Mouse (Mus musculus) kidney, adult 9 months (tissue): ENCODE data around the gene Grip2.
A peak's percentile ranks its signal among the peaks of the same experiment; 100 is the strongest.

Source experiments
- DNase-seq: peaks from one replicate; pipeline ENCODE4 v3.0.0; 2022

Grip2 gene

DNA sequence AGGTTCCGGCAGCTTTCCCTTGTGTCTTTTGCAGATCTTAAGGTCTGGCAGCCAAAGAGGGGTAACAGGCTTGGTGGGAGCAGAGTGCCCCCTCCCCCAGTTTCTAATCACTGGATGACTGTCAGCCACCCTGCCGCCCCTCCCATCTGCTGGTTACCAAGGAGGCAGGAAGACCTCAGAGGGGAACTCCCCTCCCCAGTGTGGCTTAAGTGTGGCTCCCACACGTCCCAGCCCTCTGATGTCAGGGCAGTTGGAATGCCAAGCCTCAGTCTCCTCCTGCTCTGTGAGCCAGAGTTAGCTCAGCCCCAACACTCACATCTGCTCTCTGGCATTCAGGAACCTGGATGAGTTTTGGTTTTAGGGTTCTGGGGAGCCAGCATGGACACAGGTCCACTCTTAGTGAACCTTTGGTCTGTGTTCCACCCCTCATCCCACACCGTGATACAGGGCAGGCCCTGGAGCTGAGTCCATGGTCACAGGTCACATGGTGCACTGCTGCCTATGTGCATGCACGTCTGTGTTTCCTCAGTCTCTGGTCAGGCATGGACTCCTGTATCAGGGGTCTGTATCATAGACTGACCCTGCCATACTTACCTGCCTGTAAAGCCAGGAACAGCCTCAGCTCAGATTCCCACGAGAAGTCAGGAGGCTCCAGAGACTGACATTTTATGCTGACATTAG is 98.0 kb downstream of the Grip2 start:
- DNase-seq = no peak

DNA sequence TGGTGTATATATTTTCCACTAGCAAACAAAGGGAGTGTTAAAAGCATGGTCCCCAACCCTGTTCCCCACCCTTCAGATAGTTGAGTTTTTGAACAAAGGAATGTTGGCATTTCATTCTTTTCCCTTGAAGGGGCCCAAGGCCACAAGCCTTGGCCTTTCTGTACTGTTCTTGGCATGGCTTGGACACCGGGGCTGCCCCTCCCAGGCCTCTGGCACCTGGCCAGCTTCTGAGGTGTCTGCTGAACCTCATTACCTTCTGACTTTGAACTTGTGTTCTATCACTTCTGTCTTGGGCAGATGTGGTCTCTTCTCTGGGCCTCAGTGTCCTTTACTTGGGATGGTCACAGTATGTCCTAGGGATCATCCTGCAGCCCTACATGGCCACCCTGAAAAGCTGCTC is 99.7 kb downstream of the Grip2 start:
- DNase-seq = peak; percentile 85

DNA sequence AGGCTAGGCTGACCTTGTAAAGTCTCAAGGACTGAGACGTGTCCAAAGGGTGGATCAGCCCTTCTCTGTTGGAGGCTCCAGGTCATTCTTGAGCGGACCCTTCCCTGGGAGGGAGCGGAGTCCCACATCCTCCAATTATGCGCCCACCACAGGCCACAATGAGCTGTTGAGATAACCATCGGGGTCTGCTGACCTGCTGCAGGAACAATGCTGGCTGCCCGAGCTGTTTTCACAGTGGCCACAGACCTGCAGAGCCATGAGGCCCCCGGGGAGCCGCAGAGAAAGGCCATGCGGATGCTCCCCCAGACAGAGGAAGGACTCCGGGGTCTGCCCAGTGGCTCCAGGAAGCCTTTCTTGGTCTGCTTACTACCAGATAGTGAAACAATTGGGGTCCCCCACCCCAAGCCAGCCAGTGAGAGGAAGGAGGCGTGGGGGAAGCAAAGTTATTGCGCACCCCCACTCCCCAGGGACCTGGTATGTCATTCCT is 105.8 kb downstream of the Grip2 start:
- DNase-seq = peak; percentile 64

DNA sequence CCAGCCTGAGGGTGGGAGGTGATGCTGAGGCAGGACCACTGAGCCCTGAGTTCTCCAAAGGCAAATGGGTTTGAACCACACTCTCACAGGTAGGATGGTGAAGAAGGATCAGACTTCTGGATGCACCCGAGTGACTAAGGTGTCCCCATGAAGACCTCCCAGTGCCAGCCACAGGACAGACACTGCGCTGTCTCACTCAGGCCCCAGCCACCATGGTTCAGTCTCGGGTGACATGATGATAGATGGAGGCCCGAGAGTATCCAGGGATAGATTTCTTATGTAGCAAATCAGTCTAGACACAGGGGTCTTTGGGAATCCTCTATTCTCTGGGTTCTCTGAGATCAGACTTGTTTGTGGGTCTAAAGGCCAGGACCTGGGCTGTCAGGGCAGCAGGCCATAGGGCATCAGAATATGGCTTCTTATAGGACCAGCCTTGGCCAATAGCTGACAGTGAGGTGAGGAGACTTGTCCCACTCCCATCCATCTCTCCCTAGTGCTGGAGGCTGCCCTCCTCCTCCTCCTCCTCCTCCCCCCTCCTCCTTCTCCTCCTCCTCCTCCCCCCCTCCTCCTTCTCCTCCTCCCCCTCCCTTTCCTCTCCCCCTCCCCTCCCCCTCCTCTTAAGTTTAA is 106.3 kb downstream of the Grip2 start:
- DNase-seq = no peak

DNA sequence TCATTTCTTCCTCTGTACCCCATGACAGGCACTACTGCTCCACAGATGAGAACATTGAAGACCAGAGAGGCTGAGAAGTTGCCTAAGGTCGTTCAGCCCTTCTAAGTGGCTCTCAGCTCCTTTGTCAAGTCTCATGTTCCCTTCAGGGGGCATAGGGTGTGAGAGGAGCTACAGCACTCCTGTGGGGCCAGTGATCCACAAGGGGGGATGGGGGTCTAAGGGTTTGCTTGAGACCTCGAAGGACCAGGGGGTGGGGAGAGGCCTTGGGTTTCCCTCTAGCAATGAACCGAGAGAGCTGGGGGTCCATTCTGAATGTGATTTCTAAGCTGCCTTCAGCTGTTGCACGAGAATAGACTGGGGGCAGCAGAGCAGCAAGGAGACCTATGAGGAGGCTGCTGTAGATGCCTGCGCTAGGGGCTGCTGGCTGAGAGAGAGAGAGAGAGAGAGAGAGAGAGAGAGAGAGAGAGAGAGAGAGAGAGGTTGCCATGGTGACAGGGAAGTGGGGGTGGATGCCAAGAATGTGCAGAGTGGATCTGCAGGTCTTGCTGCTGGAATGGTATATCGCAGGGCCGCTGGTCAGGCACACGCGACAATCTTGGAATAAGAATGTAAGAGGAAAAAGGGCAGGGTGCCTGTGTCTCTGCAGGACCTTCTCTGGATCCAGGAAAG is 107.1 kb downstream of the Grip2 start:
- no peak for DNase-seq

DNA sequence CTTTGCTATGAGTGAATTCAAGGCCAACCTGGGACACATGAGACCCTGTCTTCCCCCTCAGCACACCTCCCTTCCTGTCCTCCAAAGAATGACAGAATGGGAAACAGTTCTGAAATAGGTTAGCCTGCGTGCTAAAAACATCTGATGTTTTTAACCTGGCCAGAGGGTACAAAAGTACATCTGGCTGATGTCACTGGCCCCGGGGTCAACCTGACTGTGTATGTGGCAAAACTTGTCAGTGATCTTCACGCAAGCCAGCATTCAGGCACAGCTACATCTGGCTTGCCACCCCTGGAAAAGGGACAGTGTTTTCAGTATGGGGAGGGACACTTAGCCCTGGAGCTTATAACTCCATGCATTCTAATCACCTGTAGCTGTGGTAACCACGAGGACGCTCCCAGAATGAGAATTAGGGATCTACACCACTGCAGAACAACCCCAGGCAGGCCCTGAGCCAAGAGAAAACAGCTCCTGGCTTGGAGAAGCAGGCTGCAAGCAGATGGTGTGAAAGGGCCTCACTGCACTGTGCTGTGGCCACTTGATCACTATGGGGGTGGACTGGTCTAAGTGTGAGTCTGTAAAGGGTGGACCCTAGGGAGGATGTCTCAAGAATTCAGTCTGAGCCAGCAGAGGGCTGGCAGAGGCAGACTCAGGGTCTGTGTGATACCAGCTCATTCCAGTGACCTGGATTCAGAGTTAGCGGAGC is 107.9 kb downstream of the Grip2 start:
- DNase-seq = peak; percentile 86

DNA sequence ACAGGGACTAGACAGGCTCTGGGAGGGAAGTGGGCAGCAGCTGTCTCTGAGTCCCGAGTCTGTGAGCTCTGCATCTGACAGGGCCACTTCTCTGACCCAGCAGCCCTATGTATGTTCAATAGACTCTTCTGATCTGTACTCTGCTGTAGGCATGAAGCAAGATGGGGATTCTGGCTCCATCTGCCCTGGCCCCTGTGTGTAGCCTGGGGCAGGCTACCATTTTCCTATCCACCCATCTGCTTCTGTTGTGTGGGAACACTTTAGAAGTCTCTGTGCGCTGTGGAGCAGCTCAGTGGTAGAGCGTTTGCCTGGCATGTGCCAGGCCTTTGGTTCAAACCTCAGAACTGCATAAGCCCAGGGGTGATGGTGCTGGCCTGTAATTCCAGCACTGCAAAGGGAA is 108.4 kb downstream of the Grip2 start:
- no peak for DNase-seq

DNA sequence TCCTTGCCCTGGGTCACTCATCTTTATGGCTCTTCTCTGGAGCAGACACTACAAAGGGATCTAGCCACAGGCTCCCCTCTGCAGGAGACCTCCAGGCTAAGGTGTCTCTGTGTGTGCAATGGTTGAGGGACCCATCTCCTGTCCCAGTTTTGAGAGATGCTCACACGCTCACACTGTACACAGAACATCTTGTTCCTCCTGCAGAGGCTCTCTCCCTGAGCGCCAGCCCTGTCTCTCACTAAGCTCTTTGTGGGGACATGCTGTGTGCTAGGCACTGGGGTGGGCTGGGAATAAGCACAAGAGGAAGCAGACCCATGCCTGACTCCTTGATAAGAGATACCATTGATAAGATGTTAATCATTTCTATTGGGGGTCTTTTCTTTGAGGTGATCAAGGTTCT is 109.0 kb downstream of the Grip2 start:
- DNase-seq = no peak

DNA sequence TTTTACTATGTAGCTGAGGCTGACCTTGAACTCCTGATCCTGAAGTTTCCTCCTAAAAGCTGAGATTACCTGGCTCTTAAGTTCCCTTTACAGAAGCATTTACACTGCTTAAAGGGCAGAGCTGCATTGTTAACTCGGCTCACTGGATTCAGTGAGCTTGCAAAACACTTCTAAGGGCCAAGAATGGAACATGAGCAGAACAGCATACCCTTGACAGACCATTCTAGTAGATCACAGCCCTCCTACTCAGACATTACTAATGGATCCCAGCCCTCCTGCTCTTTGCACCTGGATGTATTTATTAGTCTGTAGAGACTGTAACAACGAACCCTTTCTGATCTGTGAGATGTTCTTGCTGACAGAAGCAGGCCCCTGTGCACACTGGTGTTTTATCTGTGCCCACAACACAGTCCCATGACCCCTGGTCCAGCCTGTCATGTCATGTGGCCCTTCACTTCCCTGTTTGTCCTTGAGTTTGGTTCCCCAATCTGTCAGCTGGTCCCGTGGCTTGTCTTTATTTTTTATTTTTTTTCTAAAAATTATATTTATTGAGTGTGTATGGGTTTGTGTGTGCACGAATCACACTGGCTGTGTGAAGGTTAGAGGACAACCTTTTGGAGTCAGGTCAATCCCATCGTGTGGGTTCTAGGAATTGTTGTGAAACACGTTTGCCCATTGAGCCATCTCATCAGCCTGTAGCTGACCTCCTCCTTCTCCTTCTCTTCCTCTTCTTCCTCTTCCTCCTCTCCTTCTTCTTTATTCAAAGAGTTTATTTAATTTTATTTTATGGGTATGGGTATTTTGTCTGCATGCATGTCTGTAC is 110.9 kb downstream of the Grip2 start:
- no peak for DNase-seq

DNA sequence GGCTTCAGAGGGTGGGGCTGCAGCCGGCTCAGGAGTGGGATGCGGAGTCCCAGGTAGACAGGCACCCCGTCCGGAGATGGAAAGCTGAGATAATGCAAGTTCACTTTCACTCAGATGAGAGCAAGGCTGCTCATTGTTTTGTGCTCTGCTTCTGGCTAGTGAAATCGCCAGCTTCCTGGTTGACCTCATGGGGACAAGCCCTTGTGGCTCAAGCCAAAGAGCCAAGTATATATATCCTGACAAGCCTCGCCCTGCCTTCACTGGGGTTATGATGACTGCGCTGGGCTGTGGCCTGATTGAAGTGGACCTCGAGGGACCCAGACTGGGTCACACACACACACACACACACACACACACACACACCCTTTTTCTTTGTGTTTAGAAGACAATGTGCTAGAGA is 112.0 kb downstream of the Grip2 start:
- no peak for DNase-seq

DNA sequence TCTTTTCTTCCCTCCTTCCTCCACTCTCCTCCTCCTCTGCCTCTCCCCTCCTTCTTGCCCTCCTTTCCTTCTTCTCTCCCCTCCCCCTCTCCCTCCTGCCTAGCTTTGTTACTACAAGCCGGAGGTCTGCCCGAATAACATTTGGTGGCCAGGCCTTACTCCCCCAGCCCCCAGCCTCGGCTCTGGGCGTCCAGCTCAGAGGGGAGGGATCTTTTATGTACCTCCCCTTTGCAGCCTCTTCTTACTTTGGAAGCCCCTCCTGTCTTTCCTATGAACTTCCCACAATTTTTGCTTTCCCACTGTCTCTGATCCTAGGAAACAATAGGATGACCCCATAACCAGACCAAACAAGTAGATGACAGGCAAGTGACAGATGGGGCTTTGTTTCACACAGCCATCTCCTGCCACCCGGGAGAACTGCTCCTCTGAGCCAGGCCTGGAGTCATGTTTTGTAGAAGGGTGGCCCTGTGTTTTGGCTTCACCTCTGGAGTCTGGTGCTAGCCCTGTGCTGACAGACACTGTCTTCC is 113.6 kb downstream of the Grip2 start:
- no peak for DNase-seq

DNA sequence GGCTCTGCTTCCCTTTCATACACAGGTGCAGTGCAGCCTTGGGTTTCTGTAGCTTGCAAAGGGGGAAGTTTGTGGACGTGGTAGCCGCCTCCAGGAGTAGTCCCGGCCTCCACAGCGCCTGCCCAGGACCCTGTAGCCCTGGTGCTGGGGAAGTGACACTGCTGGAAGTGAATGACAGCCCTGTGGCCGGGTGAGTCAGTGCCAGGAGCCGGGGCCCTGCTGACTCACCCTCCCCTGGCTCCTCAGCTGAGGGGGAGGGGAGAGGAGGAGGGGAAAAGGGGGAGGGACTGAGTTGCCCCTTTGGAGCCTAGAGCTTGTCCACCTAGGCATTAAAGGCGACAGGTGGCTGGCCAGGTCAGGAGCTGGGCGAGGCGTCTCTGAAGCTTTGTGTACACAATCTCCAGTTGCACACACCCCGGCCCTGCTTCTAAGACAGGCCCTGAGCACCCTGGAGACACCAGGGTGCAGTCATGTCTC is 114.2 kb downstream of the Grip2 start:
- no peak for DNase-seq

DNA sequence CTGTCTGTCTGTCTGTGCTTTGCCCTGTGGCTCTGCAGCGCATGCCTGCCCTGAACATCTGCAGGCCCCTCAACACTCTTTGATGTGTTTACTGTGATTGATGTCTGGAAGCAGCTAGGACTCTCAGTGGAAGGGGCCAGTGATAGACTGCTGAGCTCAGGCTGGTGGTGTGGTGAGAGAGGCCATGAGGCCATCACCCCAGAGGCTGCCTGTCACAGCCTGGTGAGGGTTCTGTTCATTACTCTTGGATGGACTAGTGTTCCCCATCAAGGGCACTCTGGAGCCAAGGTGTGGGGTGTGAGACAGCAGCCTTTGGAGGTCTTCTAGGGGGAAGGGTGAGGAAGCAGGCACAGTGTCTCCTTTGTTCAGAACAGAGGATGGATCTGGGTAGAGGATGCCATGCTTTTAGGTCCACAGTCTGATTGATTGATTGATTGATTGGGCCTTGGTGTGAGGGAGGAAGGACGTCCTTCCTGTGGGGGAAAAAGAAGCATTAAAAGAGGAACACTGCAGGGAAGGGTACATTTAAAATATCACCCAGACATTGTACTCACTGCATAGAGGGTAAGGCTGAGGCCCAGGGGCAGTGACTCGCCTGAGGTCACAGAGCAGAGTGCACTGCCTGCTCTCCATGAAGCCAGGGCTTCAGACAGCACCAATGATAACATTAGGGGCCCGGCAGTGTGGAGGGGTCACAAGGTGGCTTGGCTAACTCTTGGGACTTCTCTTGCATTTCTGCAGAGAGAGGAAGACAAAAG is 114.8 kb downstream of the Grip2 start:
- DNase-seq = no peak
